Mouse (Mus musculus) G1E (cell line): ENCODE measurements around the gene Hmcn2. TPM values are rescaled to one million over a fixed set of nuclear protein-coding genes. Genes with fewer than 3 reads are reported as not detected.

Experiments
- ATAC-seq: 2 replicates; pipeline ENCODE4 v1.8.0; 2016; ENCODE audit warnings: mild to moderate bottlenecking; ENCODE audit not compliant: insufficient number of reproducible peaks, poor library complexity, low FRiP score, severe bottlenecking; ENCODE audit errors: extremely low read depth
- DNase-seq: peaks from one replicate; pipeline ENCODE4 v3.0.0; 2012; ENCODE audit warnings: low spot score
- H3K27me3 ChIP-seq: 2 replicates; pipeline ENCODE4 v1.6.1; 2012; ENCODE audit warnings: mild to moderate bottlenecking, low read length, inconsistent platforms; ENCODE audit not compliant: insufficient read depth
- H3K36me3 ChIP-seq: replicated peaks from 2 replicates; pipeline ENCODE3; 2012; ENCODE audit warnings: mild to moderate bottlenecking, inconsistent platforms
- H3K4me1 ChIP-seq: 2 replicates; pipeline ENCODE4 v1.6.1; 2012; ENCODE audit warnings: low read depth, low read length, inconsistent platforms, mixed read lengths; ENCODE audit not compliant: insufficient read depth
- H3K4me3 ChIP-seq: 2 replicates; pipeline ENCODE4 v1.5.1; 2012; ENCODE audit warnings: low read depth, mild to moderate bottlenecking, inconsistent platforms, low read length, moderate library complexity, mixed read lengths
- H3K9me3 ChIP-seq: replicated peaks from 2 replicates; pipeline ENCODE4 v1.6.1; 2012; ENCODE audit warnings: inconsistent platforms
- CTCF ChIP-seq: IDR thresholded peaks from 2 replicates; pipeline ENCODE4 v1.5.1; 2012; ENCODE audit warnings: low read depth, low read length, inconsistent platforms, mixed read lengths
- GATA1 ChIP-seq: IDR thresholded peaks from 2 replicates; pipeline ENCODE4 v1.6.1; 2012; ENCODE audit warnings: borderline replicate concordance, low read length, inconsistent platforms, mixed read lengths
- GATA2 ChIP-seq: IDR thresholded peaks from 2 replicates; pipeline ENCODE4 v1.6.1; 2012; ENCODE audit warnings: low read depth, low read length, inconsistent platforms, borderline replicate concordance
- POLR2AphosphoS5 ChIP-seq: IDR thresholded peaks from 2 replicates; pipeline ENCODE4 v1.6.1; 2012; ENCODE audit warnings: low read depth, low read length, inconsistent platforms; ENCODE audit not compliant: insufficient replicate concordance
- TAL1 ChIP-seq: conservative IDR thresholded peaks from 2 replicates; pipeline ENCODE4 v1.6.1; 2012; ENCODE audit warnings: low read depth, low read length, inconsistent platforms, mixed read lengths
- polyA plus RNA-seq: library from polyadenylated mRNA; stranded (reverse); fragments of >175 nt; gene quantifications from 2 replicates; pipeline ENCODE4 v1.2.3, GENCODE M21; 2012
- total RNA-seq, 2 experiments: library from RNA; stranded (forward) in 1 of 2; stranded (reverse) in 1 of 2; fragments of 200-1000 nt in 1 of 2; fragments of >200 nt in 1 of 2; fragmentation: Nextera tagmentation in 1 of 2; gene quantifications; 2 replicates each; pipeline ENCODE4 v1.2.3; 2014 to 2017

The Hmcn2 gene
- total and polyA plus RNA-seq, 3 experiments: 0.16 TPM; not detected in 2

DNA sequence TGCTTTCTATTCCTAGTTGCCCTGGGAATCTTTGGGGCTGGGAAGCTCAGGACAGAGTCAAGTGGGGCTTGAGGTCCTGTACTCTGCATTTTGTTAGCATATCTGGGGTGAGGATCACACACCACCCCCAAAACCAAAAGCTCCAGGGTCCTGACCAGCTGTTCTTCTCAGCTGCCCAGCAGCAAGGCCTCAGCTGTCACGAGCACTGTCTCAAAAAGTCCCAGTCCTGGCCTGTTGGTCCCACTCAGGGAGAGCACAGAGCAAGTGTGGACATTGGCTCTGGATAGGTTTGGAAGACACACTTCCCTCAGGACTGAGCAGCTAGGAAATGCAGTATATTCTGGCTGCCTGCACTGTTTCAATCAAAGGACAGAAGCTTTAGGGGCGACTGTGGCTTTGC, 176.3 kb downstream of the Hmcn2 start:
- Histone ChIP-seq H3K36me3 (no peaks in the 10 kb centered on the region), H3K9me3 (no peaks in the 10 kb centered on the region), H3K27me3 (peaks cover 13% of the 10 kb centered on the region; the same call in 1 of the 2 replicates), H3K4me3 (no peak overlapping the region), H3K4me1 (no peaks in the 10 kb centered on the region)
- TF ChIP-seq CTCF (no peak), POLR2AphosphoS5 (no peak), GATA2 (no peak), GATA1 (no peak), TAL1 (no peak)
- ATAC-seq: no peak
- no peak for DNase-seq

DNA sequence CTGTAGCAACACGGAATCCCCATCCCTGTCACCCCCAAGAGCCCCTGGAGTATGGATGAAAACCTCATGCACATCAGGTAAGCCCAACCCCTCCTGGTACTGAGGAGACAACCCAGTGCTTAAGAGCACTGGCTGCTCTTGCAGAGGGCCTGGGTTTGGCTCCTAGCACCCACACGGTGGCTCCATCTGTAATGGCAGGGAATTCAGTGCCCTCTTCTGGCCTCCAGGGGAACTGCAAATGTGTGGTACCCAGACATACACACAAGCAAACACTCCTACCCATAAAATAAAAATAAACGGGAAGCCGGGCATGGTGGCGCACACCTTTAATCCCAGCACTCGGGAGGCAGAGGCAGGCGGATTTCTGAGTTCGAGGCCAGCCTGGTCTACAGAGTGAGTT, 178.1 kb downstream of the Hmcn2 start:
- Histone ChIP-seq H3K36me3 (no peaks in the 10 kb centered on the region), H3K27me3 (peaks cover 10% of the 10 kb centered on the region; the same call in 1 of the 2 replicates), H3K4me3 (no peak overlapping the region), H3K4me1 (no peaks in the 10 kb centered on the region), H3K9me3 (no peaks in the 10 kb centered on the region)
- DNase-seq (no peak), ATAC-seq (no peak)
- TF ChIP-seq GATA1 (no peak), POLR2AphosphoS5 (no peak), TAL1 (no peak), CTCF (no peak), GATA2 (no peak)

DNA sequence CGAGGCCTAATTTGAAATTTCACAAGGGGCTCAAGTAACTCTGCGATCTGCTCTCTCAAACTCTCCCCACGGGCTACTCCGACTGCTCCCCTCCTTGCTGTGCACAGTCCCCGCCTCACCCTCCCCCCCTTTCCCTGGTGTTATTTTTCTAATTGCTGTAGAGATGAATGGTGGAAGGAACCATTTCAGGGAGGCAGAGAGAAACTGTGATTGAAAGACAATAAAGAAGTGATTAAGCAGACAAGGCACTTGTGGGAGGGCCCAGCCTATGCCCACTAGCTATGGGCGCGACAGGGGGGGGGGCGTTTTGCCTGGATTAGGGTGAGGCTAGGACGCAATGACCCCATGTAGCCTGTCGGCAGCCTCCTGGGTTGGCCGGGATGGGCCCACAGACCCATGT, 179.0 kb downstream of the Hmcn2 start:
- Histone ChIP-seq H3K4me1 (no peaks in the 10 kb centered on the region), H3K27me3 (peaks cover 8% of the 10 kb centered on the region; the same call in 1 of the 2 replicates), H3K9me3 (no peaks in the 10 kb centered on the region), H3K36me3 (no peaks in the 10 kb centered on the region), H3K4me3 (no peak overlapping the region)
- DNase-seq (no peak), ATAC-seq (no peak)
- TF ChIP-seq GATA2 (no peak), POLR2AphosphoS5 (no peak), GATA1 (no peak), CTCF (no peak), TAL1 (no peak)

DNA sequence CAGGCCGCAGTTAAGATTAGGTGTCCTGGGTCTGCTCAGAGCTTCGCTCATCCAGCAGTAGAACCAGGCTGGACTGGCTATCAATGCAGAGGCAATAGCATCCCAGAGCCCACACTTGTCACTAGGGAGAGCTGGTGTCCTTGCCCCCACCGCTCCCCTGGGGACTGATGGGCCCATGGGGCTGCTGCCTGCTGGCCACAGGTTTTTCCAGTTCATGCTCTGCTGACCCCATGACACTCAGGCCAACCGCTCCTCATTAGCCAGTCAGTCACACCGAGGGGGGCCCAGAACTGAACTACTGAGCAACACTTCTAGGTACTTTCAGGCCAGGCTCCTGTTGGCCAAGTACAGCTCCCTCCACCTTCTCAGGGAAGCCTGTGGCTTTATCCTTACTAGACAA, 180.1 kb downstream of the Hmcn2 start:
- DNase-seq: no peak
- no peaks in the 10 kb centered on the region for H3K9me3 ChIP-seq
- ATAC-seq: no peak
- H3K36me3 ChIP-seq: no peaks in the 10 kb centered on the region
- TF ChIP-seq TAL1 (no peak), GATA1 (no peak), CTCF (no peak), POLR2AphosphoS5 (no peak), GATA2 (no peak)
- H3K4me3 ChIP-seq: no peak overlapping the region
- H3K4me1 ChIP-seq: no peaks in the 10 kb centered on the region
- peaks cover 8% of the 10 kb centered on the region; the same call in 1 of the 2 replicates for H3K27me3 ChIP-seq

DNA sequence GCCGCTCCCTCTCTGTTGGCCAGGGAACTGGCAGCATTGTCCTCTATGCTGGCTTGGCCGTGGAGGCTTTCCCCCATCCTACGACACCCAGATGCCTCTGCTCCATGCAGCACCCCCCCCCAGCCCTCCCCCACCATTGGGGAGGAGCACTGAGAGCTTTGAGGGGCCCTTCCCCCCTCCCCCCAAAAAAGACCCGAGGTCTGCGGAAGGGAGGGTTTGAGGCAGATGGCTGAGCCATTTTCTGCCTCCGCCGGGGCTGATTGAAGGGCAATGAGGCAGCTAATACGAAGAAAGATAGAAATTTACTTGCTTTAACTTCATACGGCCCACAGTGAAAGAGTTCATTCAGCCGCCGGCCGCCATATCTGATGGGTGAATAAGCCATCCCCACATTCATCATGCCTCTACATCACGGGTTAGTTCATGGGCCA, 180.8 kb downstream of the Hmcn2 start:
- DNase-seq: no peak
- ATAC-seq: no peak
- TF ChIP-seq POLR2AphosphoS5: no peak
- no peak for TF ChIP-seq GATA2
- no peak for TF ChIP-seq TAL1
- no peak for TF ChIP-seq CTCF
- TF ChIP-seq GATA1: no peak
- no peaks in the 10 kb centered on the region for H3K36me3 ChIP-seq
- H3K9me3 ChIP-seq: no peaks in the 10 kb centered on the region
- H3K4me3 ChIP-seq: no peak overlapping the region
- H3K27me3 ChIP-seq: peaks cover 8% of the 10 kb centered on the region; the same call in 1 of the 2 replicates
- no peaks in the 10 kb centered on the region for H3K4me1 ChIP-seq

DNA sequence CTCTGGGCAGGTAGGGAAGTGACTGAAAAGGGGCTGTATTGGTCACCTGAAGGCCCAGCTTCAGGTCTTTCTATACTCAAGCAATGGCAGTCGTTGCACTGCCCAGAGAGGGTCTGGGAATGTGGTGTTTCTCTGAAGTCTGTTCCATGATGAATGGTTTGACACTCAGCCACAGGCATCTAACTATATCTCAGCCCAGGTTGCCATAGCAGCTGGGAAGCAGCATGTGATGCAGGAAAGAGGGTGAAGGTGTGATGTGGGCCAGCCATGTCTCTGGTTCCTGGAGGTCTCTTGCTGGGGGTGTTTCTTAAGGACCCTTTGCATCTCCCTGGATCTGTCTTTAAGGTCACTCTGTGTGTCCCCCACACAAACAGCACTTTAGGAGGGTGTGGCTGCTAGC, 181.9 kb downstream of the Hmcn2 start:
- Histone ChIP-seq H3K36me3 (no peaks in the 10 kb centered on the region), H3K9me3 (no peaks in the 10 kb centered on the region), H3K4me1 (no peaks in the 10 kb centered on the region), H3K4me3 (no peak overlapping the region), H3K27me3 (peaks cover 10% of the 10 kb centered on the region; the same call in 1 of the 2 replicates)
- TF ChIP-seq GATA1 (no peak), CTCF (no peak), POLR2AphosphoS5 (no peak), TAL1 (no peak), GATA2 (no peak)
- ATAC-seq: no peak
- no peak for DNase-seq
